In genomic region chr13:109883636-109884035, GRCm38 (mm10) we compare ENCODE assay signal across 21 mouse cellular contexts.
"Had no signal": no experiment of that assay in that cellular context is flagged by ENCODE, and none has a peak within 500 bp of the region (broad histone marks: within the 10 kb centered on the region; RNA-seq: fewer than 3 reads in every experiment).

No protein-coding gene starts in this region.

- H3K27ac ChIP-seq: midbrain, embryonic 10.5 days; midbrain, embryonic 12.5 days; neural tube, embryonic 13.5 days; neural tube, embryonic 15.5 days; stomach, embryonic 15.5 days; stomach, postnatal 0 days had no signal

- H3K9me3 ChIP-seq: midbrain, embryonic 10.5 days; midbrain, embryonic 12.5 days; neural tube, embryonic 13.5 days; neural tube, embryonic 15.5 days; stomach, embryonic 15.5 days had no signal

- ATAC-seq: midbrain, embryonic 16.5 days had no signal

- H3K9ac ChIP-seq: lung, embryonic 14.5 days; midbrain, embryonic 12.5 days; neural tube, embryonic 13.5 days; neural tube, embryonic 15.5 days; stomach, embryonic 15.5 days had no signal

- H3K36me3 ChIP-seq: midbrain, embryonic 10.5 days; midbrain, embryonic 12.5 days; neural tube, embryonic 13.5 days; neural tube, embryonic 15.5 days; stomach, embryonic 15.5 days had no signal

- DNase-seq: lung, adult 18-20 months; lung, embryonic 14.5 days; lung, postnatal 10 days; lung, postnatal 4 days; midbrain, embryonic 14.5 days; retina, postnatal 1 day; right cerebral cortex, adult 18-20 months; right cerebral cortex, postnatal 25 days; right cerebral cortex, postnatal 4 days; spleen, adult 18-20 months; thymus, adult 2 months; thymus, postnatal 25 days; thymus, postnatal 4 days had no signal

- H3K4me1 ChIP-seq: midbrain, embryonic 10.5 days; midbrain, embryonic 12.5 days; neural tube, embryonic 13.5 days; neural tube, embryonic 15.5 days; stomach, embryonic 15.5 days had no signal

- H3K27me3 ChIP-seq: midbrain, embryonic 12.5 days; neural tube, embryonic 13.5 days; neural tube, embryonic 15.5 days; stomach, embryonic 15.5 days had no signal

- H3K4me2 ChIP-seq: lung, embryonic 14.5 days; midbrain, embryonic 12.5 days; neural tube, embryonic 13.5 days; neural tube, embryonic 15.5 days; stomach, embryonic 15.5 days had no signal

- H3K4me3 ChIP-seq: midbrain, embryonic 10.5 days; midbrain, embryonic 12.5 days; myocyte; neural tube, embryonic 13.5 days; neural tube, embryonic 15.5 days; stomach, embryonic 15.5 days had no signal
